Mouse (Mus musculus) hindbrain, embryonic 16.5 days (tissue): Measurements from ENCODE around the gene Aftph. TPM values are rescaled to one million over a fixed set of nuclear protein-coding genes. Genes with fewer than 3 reads are reported as not detected.

Source experiments
- ATAC-seq: fragments of 200-750 bp; cut with Nextera tagmentation; 2 replicates; pipeline ENCODE4 v1.8.0; 2017; ENCODE audit warnings: moderate TSS enrichment, moderate library complexity
- H3K27ac ChIP-seq: fragments of 300-500 bp; sonication (generic); 2 replicates; pipeline ENCODE4 v1.5.1; 2014; ENCODE audit warnings: low read depth, mild to moderate bottlenecking, control low read depth, low read length, moderate library complexity
- H3K27me3 ChIP-seq: fragments of 300-500 bp; sonication (generic); replicated peaks from 2 replicates; pipeline ENCODE4 v1.6.1; 2014; ENCODE audit warnings: low read length; ENCODE audit not compliant: control insufficient read depth, insufficient read depth
- H3K36me3 ChIP-seq: fragments of 300-500 bp; sonication (generic); 2 replicates; pipeline ENCODE4 v1.6.1; 2014; ENCODE audit warnings: mild to moderate bottlenecking, low read length, moderate library complexity, mixed read lengths; ENCODE audit not compliant: control insufficient read depth, insufficient read depth
- H3K4me1 ChIP-seq: fragments of 300-500 bp; sonication (generic); 2 replicates; pipeline ENCODE4 v1.6.1; 2014; ENCODE audit warnings: low read depth, low read length; ENCODE audit not compliant: control insufficient read depth, insufficient read depth
- H3K4me2 ChIP-seq: fragments of 300-500 bp; sonication (generic); 2 replicates; pipeline ENCODE4 v1.6.1; 2014; ENCODE audit warnings: mild to moderate bottlenecking, low read length, control low read depth, moderate library complexity
- H3K4me3 ChIP-seq: fragments of 300-500 bp; sonication (generic); 2 replicates; pipeline ENCODE4 v1.5.1; 2014; ENCODE audit warnings: mild to moderate bottlenecking, low read length, control low read depth, moderate library complexity
- H3K9ac ChIP-seq: fragments of 300-500 bp; sonication (generic); 2 replicates; pipeline ENCODE4 v1.6.1; 2014; ENCODE audit warnings: low read depth, mild to moderate bottlenecking, control low read depth, low read length, moderate library complexity
- H3K9me3 ChIP-seq: fragments of 300-500 bp; sonication (generic); 2 replicates; pipeline ENCODE4 v1.6.1; 2014; ENCODE audit warnings: mild to moderate bottlenecking, low read length, moderate library complexity; ENCODE audit not compliant: control insufficient read depth
- WGBS: fragments of 180-500 bp; shearing (Covaris S2); extraction: QIAGEN DNeasy Blood & Tissue Kit; methylation state at CpG from one replicate; pipeline ENCODE4 v1.1.7; 2014; 5-methylcytosine and 5-hydroxymethylcytosine counted together
- polyA plus RNA-seq: library from polyadenylated mRNA; unstranded; fragments of >200 nt; fragmentation: Nextera tagmentation; extraction: Ambion mirVana; gene quantifications from 2 replicates; pipeline ENCODE4 v1.2.1, GENCODE M21; 2015

Gene Aftph
- polyA plus RNA-seq, 1 experiment from 2014 or later, result 31.5 TPM

GRCm38 (mm10) chr11:20680781-20681180, 60.6 kb downstream of the Aftph start:
- no peaks in the 10 kb centered on the region for H3K4me1 ChIP-seq
- H3K36me3 ChIP-seq, result peaks cover 6% of the 10 kb centered on the region; the same call in 1 of the 2 replicates
- H3K4me3 ChIP-seq, result no peak overlapping the region
- H3K27ac ChIP-seq, result no peak overlapping the region
- no peak overlapping the region for H3K4me2 ChIP-seq
- no peaks in the 10 kb centered on the region for H3K9me3 ChIP-seq
- H3K27me3 ChIP-seq, result no peaks in the 10 kb centered on the region
- no peak for ATAC-seq
- 94% methylated on average over 5 of the region's 5 CpGs for WGBS
- H3K9ac ChIP-seq, result no peak overlapping the region

- 80% methylated on average over 2 of the region's 2 CpGs for WGBS
- H3K36me3 ChIP-seq, result peaks cover under 1% of the 10 kb centered on the region; the same call in 1 of the 2 replicates
Observed at GRCm38 (mm10) chr11:20679396-20679795, 62.0 kb downstream of the Aftph start.

GRCm38 (mm10) chr11:20672513-20672912, 68.9 kb downstream of the Aftph start:
- H3K9me3 ChIP-seq, result no peaks in the 10 kb centered on the region
- H3K4me2 ChIP-seq, result no peak overlapping the region
- no peak overlapping the region for H3K4me3 ChIP-seq
- no peak overlapping the region for H3K9ac ChIP-seq
- no peak for ATAC-seq
- no peaks in the 10 kb centered on the region for H3K4me1 ChIP-seq
- no peak overlapping the region for H3K27ac ChIP-seq
- 87% methylated on average over 6 of the region's 6 CpGs for WGBS
- H3K27me3 ChIP-seq, result no peaks in the 10 kb centered on the region
- no peaks in the 10 kb centered on the region for H3K36me3 ChIP-seq

More at GRCm38 (mm10) chr11:20679396-20679795, 62.0 kb downstream of the Aftph start:
- Histone ChIP-seq H3K4me1 (no peaks in the 10 kb centered on the region), H3K4me3 (no peak overlapping the region), H3K9ac (no peak overlapping the region), H3K27ac (no peak overlapping the region), H3K4me2 (no peak overlapping the region), H3K27me3 (no peaks in the 10 kb centered on the region), H3K9me3 (no peaks in the 10 kb centered on the region)
- ATAC-seq, result no peak

- Histone ChIP-seq H3K9me3 (no peaks in the 10 kb centered on the region), H3K4me3 (no peak overlapping the region), H3K9ac (no peak overlapping the region), H3K4me1 (no peaks in the 10 kb centered on the region), H3K27ac (no peak overlapping the region), H3K27me3 (no peaks in the 10 kb centered on the region), H3K36me3 (no peaks in the 10 kb centered on the region), H3K4me2 (no peak overlapping the region)
- no peak for ATAC-seq
- WGBS, result 46% methylated on average over 6 of the region's 6 CpGs
Observed at GRCm38 (mm10) chr11:20671789-20672392, 69.5 kb downstream of the Aftph start.

GRCm38 (mm10) chr11:20664878-20665277, 76.5 kb downstream of the Aftph start:
- no peak overlapping the region for H3K4me2 ChIP-seq
- 43% methylated on average over 9 of the region's 9 CpGs for WGBS
- no peak for ATAC-seq
- H3K4me3 ChIP-seq, result no peak overlapping the region
- no peaks in the 10 kb centered on the region for H3K9me3 ChIP-seq
- H3K27ac ChIP-seq, result no peak overlapping the region
- no peaks in the 10 kb centered on the region for H3K36me3 ChIP-seq
- H3K27me3 ChIP-seq, result no peaks in the 10 kb centered on the region
- no peaks in the 10 kb centered on the region for H3K4me1 ChIP-seq
- no peak overlapping the region for H3K9ac ChIP-seq

- H3K27ac ChIP-seq, result no peak overlapping the region
- H3K9me3 ChIP-seq, result no peaks in the 10 kb centered on the region; the same call in 1 of the 2 replicates
- no peaks in the 10 kb centered on the region for H3K4me1 ChIP-seq
- H3K27me3 ChIP-seq, result no peaks in the 10 kb centered on the region
- H3K36me3 ChIP-seq, result no peaks in the 10 kb centered on the region
- H3K4me3 ChIP-seq, result no peak overlapping the region
- peak overlapping the region; percentile 31; the same call in 1 of the 2 replicates for H3K9ac ChIP-seq
- no peak for ATAC-seq
- WGBS, result 18% methylated on average over 5 of the region's 5 CpGs
- no peak overlapping the region for H3K4me2 ChIP-seq
Observed at GRCm38 (mm10) chr11:20663580-20664198, 77.7 kb downstream of the Aftph start.

GRCm38 (mm10) chr11:20662811-20663210, 78.6 kb downstream of the Aftph start:
- H3K27ac ChIP-seq, result no peak overlapping the region
- no peaks in the 10 kb centered on the region; the same call in 1 of the 2 replicates for H3K9me3 ChIP-seq
- no peaks in the 10 kb centered on the region for H3K36me3 ChIP-seq
- no peak overlapping the region for H3K9ac ChIP-seq
- H3K27me3 ChIP-seq, result no peaks in the 10 kb centered on the region
- WGBS, result 61% methylated on average over 7 of the region's 7 CpGs
- no peak overlapping the region for H3K4me3 ChIP-seq
- no peak overlapping the region for H3K4me2 ChIP-seq
- ATAC-seq, result no peak
- H3K4me1 ChIP-seq, result no peaks in the 10 kb centered on the region

- Histone ChIP-seq H3K9me3 (no peaks in the 10 kb centered on the region; the same call in 1 of the 2 replicates), H3K4me1 (peaks cover 5% of the 10 kb centered on the region), H3K36me3 (no peaks in the 10 kb centered on the region), H3K27me3 (no peaks in the 10 kb centered on the region), H3K4me2 (no peak overlapping the region), H3K4me3 (no peak overlapping the region), H3K9ac (no peak overlapping the region), H3K27ac (no peak overlapping the region)
- 32% methylated on average over 4 of the region's 4 CpGs for WGBS
- no peak for ATAC-seq
Observed at GRCm38 (mm10) chr11:20661652-20662051, 79.7 kb downstream of the Aftph start.

- Histone ChIP-seq H3K36me3 (no peaks in the 10 kb centered on the region), H3K27me3 (no peaks in the 10 kb centered on the region), H3K9ac (no peak overlapping the region), H3K4me2 (no peak overlapping the region), H3K27ac (no peak overlapping the region), H3K4me3 (no peak overlapping the region), H3K4me1 (peaks cover 17% of the 10 kb centered on the region), H3K9me3 (no peaks in the 10 kb centered on the region; the same call in 1 of the 2 replicates)
- ATAC-seq, result no peak
- WGBS, result 86% methylated on average over 14 of the region's 14 CpGs
Observed at GRCm38 (mm10) chr11:20660111-20661097, 81.0 kb downstream of the Aftph start.
